Mouse (Mus musculus) cerebellum, adult 18-20 months (tissue): Measurements from ENCODE around the gene Rcor2.
A peak's percentile ranks its signal among the peaks of the same experiment; 100 is the strongest.

Experiments
- DNase-seq, 2 experiments: peaks; one replicate each; pipeline ENCODE4 v3.0.0; 2021

Gene Rcor2

GRCm38 (mm10) chr19:7295071-7295658 lies 28.0 kb downstream of the Rcor2 start:
- DNase-seq = no peak

GRCm38 (mm10) chr19:7295959-7296358 lies 28.8 kb downstream of the Rcor2 start:
- no peak for DNase-seq

DNA sequence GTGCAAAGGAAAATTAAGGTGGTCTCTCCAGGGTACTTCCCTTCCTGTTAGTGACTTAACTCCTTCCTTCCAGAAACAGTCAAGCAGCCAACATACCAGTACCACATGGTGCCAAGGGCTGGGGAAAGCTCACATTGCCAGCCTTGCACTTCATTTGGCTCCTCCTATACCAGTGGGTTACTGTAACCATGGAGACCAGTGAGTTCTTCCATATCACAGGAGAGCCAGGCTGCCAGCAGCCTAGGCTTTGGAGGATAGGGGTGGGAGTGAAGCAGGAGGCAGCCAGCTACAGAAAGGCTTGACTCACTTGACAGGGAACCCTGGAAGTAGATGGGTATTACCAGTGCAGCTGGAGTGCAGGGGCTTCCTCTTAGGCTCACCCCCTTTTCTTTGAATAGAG lies 31.9 kb downstream of the Rcor2 start:
- no peak for DNase-seq

DNA sequence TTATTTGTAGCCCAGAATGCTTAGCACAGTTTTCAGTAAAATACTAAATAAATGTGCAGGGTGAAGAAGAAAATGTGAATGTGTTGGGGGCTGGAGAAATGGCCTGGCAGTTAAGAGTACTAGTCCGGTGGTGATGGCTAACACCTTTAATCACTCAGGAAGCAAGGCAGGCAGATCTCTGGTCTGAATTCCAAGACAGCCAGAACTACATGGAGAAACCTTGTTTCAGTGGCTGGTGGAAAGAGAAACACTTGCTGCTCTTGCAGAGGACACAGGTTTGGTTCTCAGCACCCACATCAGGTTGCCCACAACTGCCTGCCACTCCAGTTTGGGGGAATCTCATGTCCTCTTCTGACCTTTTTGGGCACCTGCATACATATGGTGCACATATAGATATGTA lies 33.0 kb downstream of the Rcor2 start:
- DNase-seq = no peak

DNA sequence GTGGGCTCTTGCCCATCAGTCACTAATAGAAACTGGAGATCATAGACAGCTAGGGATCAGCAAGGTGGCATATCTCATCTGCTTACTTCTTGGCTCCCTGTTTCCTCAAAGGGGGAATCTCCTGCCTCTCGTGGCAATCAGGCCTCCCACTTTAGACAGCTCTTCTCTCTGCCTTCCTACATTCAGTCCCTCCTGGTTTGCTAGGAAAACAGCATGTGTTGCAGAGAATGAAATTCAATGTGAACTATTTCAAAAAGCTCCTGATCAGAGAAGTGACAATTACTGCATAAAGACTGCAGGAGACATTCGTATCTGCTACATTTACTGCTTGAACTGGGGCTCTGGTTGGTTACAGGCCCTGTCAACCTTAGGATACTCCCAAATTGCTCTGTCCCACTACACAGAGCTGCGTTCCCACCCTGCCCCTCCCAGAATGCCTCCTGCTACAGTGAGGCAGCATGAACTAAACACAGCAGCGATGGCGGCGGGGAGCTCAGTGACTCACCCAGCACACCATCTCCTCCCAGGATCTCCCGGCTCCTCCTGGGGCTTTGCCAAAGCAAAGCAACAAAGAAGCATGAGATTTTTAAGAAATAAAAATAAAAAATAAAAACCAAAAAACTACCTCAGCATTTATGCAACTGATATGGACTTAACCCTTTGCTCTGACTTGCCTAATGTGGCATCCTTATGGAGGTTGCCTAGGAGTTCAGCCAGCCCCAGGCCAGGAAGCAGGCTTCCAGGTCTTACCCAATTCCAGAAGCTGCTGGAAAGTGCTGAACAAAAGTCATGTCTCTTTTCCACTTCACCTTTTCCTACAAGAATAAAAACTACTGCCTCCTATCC lies 34.7 kb downstream of the Rcor2 start:
- no peak for DNase-seq

DNA sequence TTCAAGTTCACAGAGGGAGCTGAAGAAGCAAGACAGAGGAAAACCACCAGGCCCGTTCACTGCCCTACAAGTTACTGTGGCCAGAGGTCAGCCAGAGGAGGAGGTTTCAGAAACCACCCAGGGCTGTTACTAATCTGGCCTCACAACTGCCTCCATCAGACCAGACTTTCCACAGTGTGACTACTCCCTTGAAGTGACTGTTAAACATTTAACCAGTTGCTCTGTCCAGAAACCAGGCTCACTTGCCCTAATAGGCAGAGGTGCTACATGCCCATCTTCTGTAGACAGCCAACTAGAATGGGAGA lies 35.3 kb downstream of the Rcor2 start:
- no peak for DNase-seq

- DNase-seq = peak; percentile 24 to 26
These were observed 36.7 kb downstream of the Rcor2 start for GRCm38 (mm10) chr19:7303796-7304195.

GRCm38 (mm10) chr19:7304801-7305200 lies 37.7 kb downstream of the Rcor2 start:
- no peak for DNase-seq

DNA sequence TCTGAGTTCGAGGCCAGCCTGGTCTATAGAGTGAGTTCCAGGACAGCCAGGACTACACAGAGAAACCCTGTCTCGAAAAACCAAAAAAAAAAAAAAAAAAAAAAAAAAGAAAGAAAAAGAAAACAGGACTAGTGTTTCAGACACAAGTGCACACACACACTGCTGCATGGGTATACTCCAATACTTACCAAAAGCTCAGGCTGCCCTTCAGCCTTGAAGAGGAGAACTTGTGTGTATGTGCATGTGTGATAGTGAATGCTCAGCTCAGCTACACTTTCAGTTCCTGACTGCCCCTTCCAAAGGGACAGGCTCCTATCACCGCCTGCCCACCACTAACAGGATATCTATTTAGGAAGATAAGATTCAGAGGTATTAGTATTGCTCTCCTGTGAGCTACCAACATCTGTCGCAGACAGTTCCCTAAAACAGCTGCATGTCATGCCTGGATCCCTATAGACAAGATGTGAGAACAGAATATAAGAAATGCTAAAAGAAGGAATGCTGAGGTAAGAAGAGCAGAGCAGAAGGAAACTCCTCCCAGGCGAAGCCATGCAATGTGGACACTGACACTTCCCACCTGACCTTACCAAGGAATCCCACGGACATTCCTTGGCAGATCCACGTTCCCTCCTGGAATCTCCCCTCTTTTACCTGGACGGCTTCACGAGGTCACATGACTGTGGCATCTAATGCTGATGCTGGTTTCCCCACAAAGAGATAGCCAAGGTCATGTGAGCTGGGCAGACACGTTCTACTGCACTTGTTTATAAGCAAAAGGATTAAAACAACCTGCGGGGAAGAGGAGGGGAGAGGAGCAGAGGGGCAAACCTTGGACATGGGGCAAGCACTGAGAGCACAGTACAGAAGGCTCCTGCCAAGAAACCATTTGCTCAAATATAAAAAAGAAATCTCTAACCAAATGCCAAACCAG lies 38.5 kb downstream of the Rcor2 start:
- DNase-seq = no peak

GRCm38 (mm10) chr19:7306968-7307367 lies 39.8 kb downstream of the Rcor2 start:
- DNase-seq = peak; percentile 22 to 23

DNA sequence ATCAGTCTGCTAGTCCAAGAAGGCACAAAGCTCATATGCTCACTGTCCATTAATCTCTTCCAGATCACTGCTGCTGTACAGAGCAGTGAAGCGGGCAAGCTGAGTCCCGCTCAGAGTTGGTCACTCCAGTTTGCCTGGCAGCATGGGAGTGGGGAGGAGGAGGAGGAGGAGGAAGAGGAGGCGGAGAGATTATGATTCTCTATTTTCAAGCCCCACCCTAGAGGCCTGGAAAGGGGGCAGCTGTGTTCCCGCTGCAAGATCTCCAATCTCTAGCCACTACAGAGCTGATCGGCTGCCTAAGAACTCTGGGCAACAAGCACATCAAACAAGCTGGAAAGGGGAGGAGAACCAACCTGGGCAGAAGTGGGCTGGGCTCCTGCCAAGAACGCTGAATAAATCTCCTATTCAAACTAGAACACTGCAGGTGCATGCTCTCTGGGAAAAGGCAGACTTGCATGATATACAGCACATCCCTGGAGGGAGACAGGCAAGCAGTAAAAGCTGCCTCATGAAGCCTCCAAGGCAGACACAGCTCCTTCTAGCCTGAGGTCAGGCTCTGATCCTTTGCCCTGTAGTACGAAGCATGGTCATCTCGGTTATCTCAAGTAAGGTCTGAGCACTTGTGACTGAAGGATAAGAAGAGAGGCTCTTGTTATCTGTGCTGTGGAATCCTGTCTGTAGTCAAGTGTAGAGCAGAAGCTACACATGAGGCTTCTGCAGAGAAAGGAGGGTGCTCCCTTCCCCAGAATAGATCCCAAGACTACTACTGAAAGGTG lies 41.1 kb downstream of the Rcor2 start:
- DNase-seq = peak; percentile 31 to 44

DNA sequence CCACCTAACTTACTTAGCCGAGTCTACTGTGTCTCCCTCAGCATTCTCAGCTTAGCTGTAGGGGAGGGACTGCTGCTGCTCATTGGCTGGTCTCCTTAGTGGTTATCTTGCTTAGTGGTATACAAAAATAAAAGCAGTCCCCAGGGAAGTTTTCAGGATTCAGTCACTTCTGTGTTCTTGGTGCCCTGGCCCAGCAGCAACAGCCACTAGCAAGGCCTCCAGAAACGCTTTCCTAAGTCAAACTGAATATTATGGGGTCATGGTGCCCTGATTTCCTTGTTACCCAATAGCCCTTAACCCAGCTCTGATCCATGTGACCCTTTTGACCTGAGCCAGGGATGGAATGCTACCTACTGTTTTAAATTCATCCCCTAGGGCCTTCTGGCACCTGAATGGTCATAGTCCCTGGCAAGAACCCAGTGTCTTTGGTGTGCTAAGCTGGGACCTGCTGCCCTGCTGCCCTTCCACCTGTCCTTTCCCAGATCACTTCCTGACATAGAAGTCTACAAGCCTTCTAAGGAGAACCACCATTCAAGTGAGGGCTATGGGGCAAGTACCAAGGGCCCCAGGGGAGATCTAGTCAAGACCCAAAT lies 42.7 kb downstream of the Rcor2 start:
- peak; percentile 45 to 46 for DNase-seq

- DNase-seq = peak; percentile 51 to 54
These were observed 43.6 kb downstream of the Rcor2 start for GRCm38 (mm10) chr19:7310704-7311103.

GRCm38 (mm10) chr19:7311306-7311705 lies 44.2 kb downstream of the Rcor2 start:
- DNase-seq = peak; percentile 73 to 88

GRCm38 (mm10) chr19:7313660-7314059 lies 46.5 kb downstream of the Rcor2 start:
- no peak for DNase-seq

- peak; percentile 51 to 56 for DNase-seq
These were observed 48.0 kb downstream of the Rcor2 start for GRCm38 (mm10) chr19:7314976-7315586.

GRCm38 (mm10) chr19:7315587-7315984 lies 48.5 kb downstream of the Rcor2 start:
- no peak for DNase-seq

GRCm38 (mm10) chr19:7316822-7317221 lies 49.7 kb downstream of the Rcor2 start:
- no peak for DNase-seq

- DNase-seq = no peak
These were observed 50.6 kb downstream of the Rcor2 start for GRCm38 (mm10) chr19:7317716-7318115.

GRCm38 (mm10) chr19:7320181-7320580 lies 53.1 kb downstream of the Rcor2 start:
- DNase-seq = no peak

- no peak for DNase-seq
These were observed 54.3 kb downstream of the Rcor2 start for GRCm38 (mm10) chr19:7321391-7321790.
